Mouse (Mus musculus) testis, adult 2 months (tissue): ENCODE measurements at regions not wholly inside any gene's neighbourhood (a gene's known extent, or its start where the extent isn't known, plus 50 kb on each side); places are given as distances from the start of the nearest gene placed in this dataset.

Source experiments
- CTCF ChIP-seq: fragments of 200-500 bp; IDR thresholded peaks from 2 replicates; pipeline ENCODE4 v1.5.1; 2012; ENCODE audit warnings: low read depth, mild to moderate bottlenecking, inconsistent platforms, low read length, moderate library complexity; ENCODE audit not compliant: control insufficient read depth, insufficient read depth, insufficient replicate concordance
- POLR2A ChIP-seq: fragments of 200-500 bp; IDR thresholded peaks from 2 replicates; pipeline ENCODE4 v1.6.1; 2012; ENCODE audit warnings: low read depth, mild to moderate bottlenecking, inconsistent platforms, low read length, moderate library complexity; ENCODE audit not compliant: control insufficient read depth

DNA sequence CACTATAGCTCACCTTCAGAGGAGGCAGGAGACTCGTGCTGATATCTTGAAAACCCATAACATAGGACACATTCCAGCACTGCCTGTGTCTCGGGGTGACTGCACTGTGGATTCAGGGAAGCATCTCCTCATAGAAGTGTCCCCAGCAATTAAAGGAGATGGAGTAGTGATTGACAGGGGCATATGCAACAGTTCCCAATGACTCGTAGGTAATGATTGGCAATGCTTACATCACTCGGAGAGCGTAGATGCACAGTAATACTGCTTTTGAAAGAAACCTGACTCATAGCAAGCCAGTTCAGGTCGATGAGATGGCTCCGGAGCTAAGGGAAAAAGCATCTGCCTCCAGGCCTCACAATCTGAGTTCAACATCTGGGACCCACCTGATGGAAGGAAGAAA, 352.7 kb downstream of the Gm49356 start:
- TF ChIP-seq POLR2A (no peak), CTCF (no peak)
